Mouse (Mus musculus) embryonic facial prominence, embryonic 14.5 days (tissue): ENCODE data around the gene Nr1h3. TPM values are rescaled to one million over a fixed set of nuclear protein-coding genes. Genes with fewer than 3 reads are reported as not detected.

ENCODE experiments used
- ATAC-seq: fragments of 200-750 bp; cut with Nextera tagmentation; 2 replicates; pipeline ENCODE4 v1.8.0; 2017; ENCODE audit warnings: low read depth, moderate number of reproducible peaks, moderate TSS enrichment
- DNase-seq: peaks from one replicate; pipeline ENCODE4 v3.0.0-alpha.2; 2015; ENCODE audit warnings: low spot score
- H3K27ac ChIP-seq: fragments of 300-500 bp; sonication (generic); replicated peaks from 2 replicates; pipeline ENCODE4 v1.5.1; 2014; ENCODE audit warnings: low read depth, mild to moderate bottlenecking, low read length, moderate library complexity
- H3K27me3 ChIP-seq: fragments of 300-500 bp; sonication (generic); replicated peaks from 2 replicates; pipeline ENCODE4 v1.6.1; 2014; ENCODE audit warnings: low read length; ENCODE audit not compliant: control insufficient read depth, insufficient read depth
- H3K36me3 ChIP-seq: fragments of 300-500 bp; sonication (generic); 2 replicates; pipeline ENCODE4 v1.6.1; 2014; ENCODE audit warnings: low read length, mixed read lengths; ENCODE audit not compliant: control insufficient read depth, insufficient read depth
- H3K4me1 ChIP-seq: fragments of 300-500 bp; sonication (generic); 2 replicates; pipeline ENCODE4 v1.6.1; 2014; ENCODE audit warnings: antibody characterized with exemption, low read length; ENCODE audit not compliant: control insufficient read depth, insufficient read depth
- H3K4me2 ChIP-seq: fragments of 300-500 bp; sonication (generic); 2 replicates; pipeline ENCODE4 v1.6.1; 2014; ENCODE audit warnings: low read depth, mild to moderate bottlenecking, low read length, moderate library complexity, mixed read lengths
- H3K4me3 ChIP-seq: fragments of 300-500 bp; sonication (generic); 2 replicates; pipeline ENCODE4 v1.5.1; 2014; ENCODE audit warnings: low read depth, mild to moderate bottlenecking, low read length
- H3K9ac ChIP-seq: fragments of 300-500 bp; sonication (generic); 2 replicates; pipeline ENCODE4 v1.6.1; 2014; ENCODE audit warnings: low read depth, mild to moderate bottlenecking, low read length, moderate library complexity, mixed read lengths
- H3K9me3 ChIP-seq: fragments of 300-500 bp; sonication (generic); 2 replicates; pipeline ENCODE4 v1.6.1; 2016; ENCODE audit warnings: low read length; ENCODE audit not compliant: control insufficient read depth
- WGBS: fragments of 180-500 bp; shearing (Covaris S2); extraction: QIAGEN DNeasy Blood & Tissue Kit; methylation state at CpG from one replicate; pipeline ENCODE4 v1.1.7; 2014; 5-methylcytosine and 5-hydroxymethylcytosine counted together
- polyA plus RNA-seq: library from polyadenylated mRNA; unstranded; fragments of >200 nt; fragmentation: Nextera tagmentation; extraction: Ambion mirVana; gene quantifications from 2 replicates; pipeline ENCODE4 v1.2.1, GENCODE M21; 2014

The Nr1h3 gene
- polyA plus RNA-seq, 1 experiment from 2014 or later, result 2.7 TPM

- Histone ChIP-seq H3K9me3 (no peaks in the 10 kb centered on the region), H3K4me3 (peak overlapping the region; percentile 36), H3K36me3 (no peaks in the 10 kb centered on the region), H3K4me1 (peaks cover 4% of the 10 kb centered on the region; the same call in 1 of the 2 replicates), H3K9ac (peak overlapping the region; percentile 57), H3K27me3 (no peaks in the 10 kb centered on the region), H3K4me2 (peak overlapping the region; percentile 66), H3K27ac (no peak overlapping the region)
- peak; percentile 74 for DNase-seq
- peak; percentile 92 for ATAC-seq
- WGBS, result 3% methylated on average over 25 of the region's 27 CpGs
Measured at GRCm38 (mm10) chr2:91194624-91195332, 7.9 kb downstream of the Nr1h3 start.

GRCm38 (mm10) chr2:91190501-91190900 lies 12.1 kb downstream of the Nr1h3 start:
- no peaks in the 10 kb centered on the region for H3K9me3 ChIP-seq
- peaks cover 4% of the 10 kb centered on the region; the same call in 1 of the 2 replicates for H3K4me1 ChIP-seq
- H3K36me3 ChIP-seq, result no peaks in the 10 kb centered on the region
- ATAC-seq (no peak), DNase-seq (no peak)
- no peak overlapping the region for H3K27ac ChIP-seq
- H3K9ac ChIP-seq, result no peak overlapping the region
- no peak overlapping the region for H3K4me3 ChIP-seq
- WGBS, result 81% methylated on average over 16 of the region's 16 CpGs
- no peaks in the 10 kb centered on the region for H3K27me3 ChIP-seq
- H3K4me2 ChIP-seq, result no peak overlapping the region

- no peaks in the 10 kb centered on the region for H3K36me3 ChIP-seq
- WGBS, result 58% methylated on average over 4 of the region's 4 CpGs
- H3K4me1 ChIP-seq, result no peaks in the 10 kb centered on the region
- H3K9me3 ChIP-seq, result no peaks in the 10 kb centered on the region
- no peak overlapping the region for H3K9ac ChIP-seq
- DNase-seq (no peak), ATAC-seq (no peak)
- H3K27ac ChIP-seq, result no peak overlapping the region
- no peak overlapping the region for H3K4me3 ChIP-seq
- H3K27me3 ChIP-seq, result no peaks in the 10 kb centered on the region
- no peak overlapping the region for H3K4me2 ChIP-seq
Measured at GRCm38 (mm10) chr2:91187431-91187830, 15.2 kb downstream of the Nr1h3 start.

GRCm38 (mm10) chr2:91186208-91186607 lies 16.4 kb downstream of the Nr1h3 start:
- Histone ChIP-seq H3K36me3 (no peaks in the 10 kb centered on the region), H3K4me2 (no peak overlapping the region), H3K4me1 (peaks cover 9% of the 10 kb centered on the region), H3K27ac (no peak overlapping the region), H3K9ac (no peak overlapping the region), H3K9me3 (no peaks in the 10 kb centered on the region), H3K27me3 (no peaks in the 10 kb centered on the region), H3K4me3 (no peak overlapping the region)
- 61% methylated on average over 1 of the region's 1 CpGs for WGBS
- DNase-seq, result no peak
- no peak for ATAC-seq

- no peak for ATAC-seq
Measured at GRCm38 (mm10) chr2:91183711-91184405, 18.8 kb downstream of the Nr1h3 start, which contains the start of gene Madd. Madd (minus strand) TSS chr2:91183837.

GRCm38 (mm10) chr2:91183148-91183513 lies 19.5 kb downstream of the Nr1h3 start:
- Histone ChIP-seq H3K36me3 (0 out of 2 replicates have a peak, but pooled peaks cover 1% of the 10 kb centered on the region), H3K9ac (peak overlapping the region; percentile 62), H3K27me3 (no peaks in the 10 kb centered on the region), H3K27ac (peak overlapping the region; percentile 82), H3K4me1 (peaks cover 14% of the 10 kb centered on the region), H3K4me3 (peak overlapping the region; percentile 74), H3K9me3 (no peaks in the 10 kb centered on the region), H3K4me2 (peak overlapping the region; percentile 58)
- peak; percentile 97 for ATAC-seq
- peak; percentile 98 for DNase-seq
- WGBS, result under 1% methylated on average over 9 of the region's 9 CpGs

More at GRCm38 (mm10) chr2:91183711-91184405, 18.8 kb downstream of the Nr1h3 start, which contains the start of gene Madd:
- Histone ChIP-seq H3K9ac (peak within 1 kb of the TSS; percentile 62), H3K4me3 (peak within 1 kb of the TSS; percentile 74), H3K27ac (peak within 1 kb of the TSS; percentile 82), H3K4me2 (peak within 1 kb of the TSS; percentile 58), H3K36me3 (no peaks in the 10 kb centered on the region), H3K27me3 (no peaks in the 10 kb centered on the region), H3K9me3 (no peaks in the 10 kb centered on the region), H3K4me1 (peaks cover 14% of the 10 kb centered on the region)
- peak; percentile 18 for DNase-seq
- 60% methylated on average over 15 of the region's 15 CpGs for WGBS

GRCm38 (mm10) chr2:91182405-91183147 lies 20.1 kb downstream of the Nr1h3 start:
- Histone ChIP-seq H3K36me3 (peaks cover 7% of the 10 kb centered on the region; the same call in 1 of the 2 replicates), H3K27me3 (no peaks in the 10 kb centered on the region), H3K9me3 (no peaks in the 10 kb centered on the region), H3K27ac (peak overlapping the region; percentile 82), H3K4me2 (peak overlapping the region; percentile 58), H3K4me3 (peak overlapping the region; percentile 74), H3K9ac (peak overlapping the region; percentile 62), H3K4me1 (peaks cover 14% of the 10 kb centered on the region)
- peak; percentile 92 for DNase-seq
- WGBS, result under 1% methylated on average over 56 of the region's 81 CpGs
- peak; percentile 96 for ATAC-seq

- Histone ChIP-seq H3K4me3 (peak overlapping the region; percentile 74), H3K9me3 (no peaks in the 10 kb centered on the region), H3K4me1 (peaks cover 14% of the 10 kb centered on the region), H3K27ac (no peak overlapping the region), H3K4me2 (peak overlapping the region; percentile 58), H3K9ac (peak overlapping the region; percentile 62), H3K27me3 (no peaks in the 10 kb centered on the region), H3K36me3 (peaks cover 9% of the 10 kb centered on the region; the same call in 1 of the 2 replicates)
- DNase-seq, result no peak
- whole genome bisulfite sequencing, result 7% methylated on average over 8 of the region's 8 CpGs
- no peak for ATAC-seq
Measured at GRCm38 (mm10) chr2:91182016-91182404, 20.6 kb downstream of the Nr1h3 start.
